Mouse (Mus musculus) stomach, postnatal 0 days (tissue): ENCODE results near the gene Wsb1.

ENCODE experiments used
- CTCF ChIP-seq: IDR thresholded peaks from 2 replicates; pipeline ENCODE4 v1.5.1; 2016; ENCODE audit warnings: antibody characterized with exemption, low read depth, mild to moderate bottlenecking, moderate library complexity
- EP300 ChIP-seq: optimal IDR thresholded peaks from 2 replicates; pipeline ENCODE3; 2016; ENCODE audit warnings: antibody characterized with exemption

GRCm38 (mm10) chr11:79197846-79198235, 56.6 kb downstream of the Wsb1 start:
- TF ChIP-seq CTCF (no peak), EP300 (no peak)
